Mouse (Mus musculus) liver, embryonic 16.5 days (tissue): Measurements from ENCODE around the gene Tmem125. TPM values are rescaled to one million over a fixed set of nuclear protein-coding genes. Genes with fewer than 3 reads are reported as not detected.

ENCODE experiments used
- ATAC-seq: fragments of 200-750 bp; cut with Nextera tagmentation; 2 replicates; pipeline ENCODE4 v1.8.0; 2017; ENCODE audit warnings: low read depth, mild to moderate bottlenecking, moderate number of reproducible peaks, moderate library complexity
- H3K27ac ChIP-seq: fragments of 300-500 bp; sonication (generic); 2 replicates; pipeline ENCODE4 v1.5.1; 2014; ENCODE audit warnings: mild to moderate bottlenecking, low read length
- H3K27me3 ChIP-seq: fragments of 300-500 bp; sonication (generic); 2 replicates; pipeline ENCODE4 v1.6.1; 2014; ENCODE audit warnings: low read depth, low read length, mixed read lengths; ENCODE audit not compliant: control insufficient read depth, insufficient read depth
- H3K36me3 ChIP-seq: fragments of 300-500 bp; sonication (generic); 2 replicates; pipeline ENCODE4 v1.6.1; 2014; ENCODE audit warnings: mild to moderate bottlenecking; ENCODE audit not compliant: control insufficient read depth, insufficient read depth
- H3K4me1 ChIP-seq: fragments of 300-500 bp; sonication (generic); 2 replicates; pipeline ENCODE4 v1.6.1; 2014; ENCODE audit warnings: low read depth, low read length, mixed read lengths; ENCODE audit not compliant: control insufficient read depth
- H3K4me2 ChIP-seq: fragments of 300-500 bp; sonication (generic); 2 replicates; pipeline ENCODE4 v1.6.1; 2014; ENCODE audit warnings: low read depth, low read length, mixed read lengths
- H3K4me3 ChIP-seq: fragments of 300-500 bp; sonication (generic); 2 replicates; pipeline ENCODE4 v1.5.1; 2014; ENCODE audit warnings: low read depth, mild to moderate bottlenecking, low read length
- H3K9ac ChIP-seq: fragments of 300-500 bp; sonication (generic); 2 replicates; pipeline ENCODE4 v1.6.1; 2014; ENCODE audit warnings: low read depth, low read length
- H3K9me3 ChIP-seq: fragments of 300-500 bp; sonication (generic); replicated peaks from 2 replicates; pipeline ENCODE4 v1.6.1; 2016; ENCODE audit warnings: low read length; ENCODE audit not compliant: control insufficient read depth
- whole genome bisulfite sequencing: fragments of 180-500 bp; shearing (Covaris S2); extraction: QIAGEN DNeasy Blood & Tissue Kit; methylation state at CpG from one replicate; pipeline ENCODE4 v1.1.7; 2014; ENCODE audit not compliant: insufficient replicate concordance; 5-methylcytosine and 5-hydroxymethylcytosine counted together
- polyA plus RNA-seq: library from polyadenylated mRNA; unstranded; fragments of >200 nt; fragmentation: Nextera tagmentation; extraction: Ambion mirVana; gene quantifications from 2 replicates; pipeline ENCODE4 v1.2.1, GENCODE M21; 2015

The Tmem125 gene
- polyA plus RNA-seq, result 2.7 and 3.2 TPM in 2 replicates

GRCm38 (mm10) chr4:118543592-118544260 is at the start of gene Tmem125:
Gene Tmem125, minus strand, starts transcription at chr4:118544044.
- peak within 1 kb of the TSS; percentile 53 for H3K4me2 ChIP-seq
- 7% methylated on average over 24 of the region's 24 CpGs for WGBS

DNA sequence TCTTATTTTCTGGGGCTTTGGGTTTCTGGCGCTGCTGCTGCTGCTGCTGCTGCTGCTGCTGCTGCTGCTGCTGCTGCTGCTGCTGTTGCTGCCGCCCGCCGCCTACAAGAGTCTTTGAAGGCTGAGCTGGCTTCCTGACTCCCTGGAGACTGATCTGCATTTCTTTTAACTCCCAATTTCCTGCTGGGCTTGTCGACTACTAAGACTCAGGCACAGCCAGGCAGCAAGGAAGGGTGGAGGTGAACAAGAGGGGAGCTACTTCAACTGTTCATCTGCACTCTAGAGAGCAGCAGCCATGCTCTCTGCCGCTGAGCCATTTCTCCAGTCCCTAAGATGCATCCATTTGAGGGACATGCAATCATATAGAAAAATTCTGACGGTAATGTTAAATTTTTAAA is 45.9 kb upstream of the Tmem125 start:
- WGBS, result 28% methylated on average over 7 of the region's 7 CpGs

More at GRCm38 (mm10) chr4:118543592-118544260, at the start of gene Tmem125:
- peak within 1 kb of the TSS; percentile 50 for H3K4me3 ChIP-seq
- H3K4me1 ChIP-seq, result no peaks in the 10 kb centered on the region
- H3K9ac ChIP-seq, result peak within 1 kb of the TSS; percentile 28
- H3K27me3 ChIP-seq, result no peaks in the 10 kb centered on the region
- ATAC-seq, result peak; percentile 79
- H3K27ac ChIP-seq, result peak within 1 kb of the TSS; percentile 79
- no peaks in the 10 kb centered on the region for H3K36me3 ChIP-seq
- no peaks in the 10 kb centered on the region for H3K9me3 ChIP-seq

GRCm38 (mm10) chr4:118589053-118589732 is 45.3 kb upstream of the Tmem125 start:
- Histone ChIP-seq H3K4me1 (no peaks in the 10 kb centered on the region), H3K9ac (no peak overlapping the region), H3K27me3 (no peaks in the 10 kb centered on the region; the same call in 1 of the 2 replicates), H3K9me3 (no peaks in the 10 kb centered on the region), H3K4me2 (no peak overlapping the region), H3K36me3 (no peaks in the 10 kb centered on the region), H3K4me3 (no peak overlapping the region), H3K27ac (no peak overlapping the region)
- no peak for ATAC-seq
- WGBS, result 63% methylated on average over 12 of the region's 12 CpGs

More for the DNA sequence above, 45.9 kb upstream of the Tmem125 start:
- no peak overlapping the region for H3K9ac ChIP-seq
- no peak for ATAC-seq
- H3K36me3 ChIP-seq, result no peaks in the 10 kb centered on the region
- H3K27me3 ChIP-seq, result no peaks in the 10 kb centered on the region; the same call in 1 of the 2 replicates
- no peaks in the 10 kb centered on the region for H3K9me3 ChIP-seq
- no peak overlapping the region for H3K27ac ChIP-seq
- H3K4me1 ChIP-seq, result no peaks in the 10 kb centered on the region
- H3K4me2 ChIP-seq, result no peak overlapping the region
- H3K4me3 ChIP-seq, result no peak overlapping the region

GRCm38 (mm10) chr4:118582629-118583028 is 38.8 kb upstream of the Tmem125 start:
- H3K4me3 ChIP-seq, result no peak overlapping the region

DNA sequence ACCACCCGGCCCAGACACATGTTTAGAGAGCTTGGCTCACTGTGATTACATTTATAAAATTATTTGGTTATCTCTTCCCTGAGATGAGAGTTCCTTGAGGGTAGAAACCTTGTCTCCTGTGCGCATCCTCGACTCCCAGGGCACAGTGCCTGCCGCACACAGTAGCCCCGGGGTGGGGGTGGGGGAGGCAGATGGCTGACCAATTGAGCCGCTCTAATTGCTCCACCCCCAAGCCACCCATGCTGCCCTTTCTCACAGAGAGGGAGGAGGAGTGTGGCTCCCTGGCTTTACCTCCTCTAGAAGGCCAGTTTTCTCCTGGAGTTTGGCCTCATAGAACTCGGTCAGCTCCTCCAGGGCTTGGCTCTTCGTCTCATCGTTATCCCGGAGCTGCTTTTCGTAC is 37.7 kb upstream of the Tmem125 start:
- Histone ChIP-seq H3K4me2 (no peak overlapping the region), H3K36me3 (no peaks in the 10 kb centered on the region), H3K4me1 (no peaks in the 10 kb centered on the region), H3K9me3 (no peaks in the 10 kb centered on the region), H3K27ac (no peak overlapping the region), H3K27me3 (no peaks in the 10 kb centered on the region; the same call in 1 of the 2 replicates), H3K9ac (no peak overlapping the region), H3K4me3 (no peak overlapping the region)
- 57% methylated on average over 11 of the region's 11 CpGs for WGBS
- no peak for ATAC-seq

More at GRCm38 (mm10) chr4:118582629-118583028, 38.8 kb upstream of the Tmem125 start:
- Histone ChIP-seq H3K9ac (no peak overlapping the region), H3K27ac (no peak overlapping the region), H3K4me1 (no peaks in the 10 kb centered on the region), H3K9me3 (no peaks in the 10 kb centered on the region), H3K27me3 (no peaks in the 10 kb centered on the region), H3K4me2 (no peak overlapping the region), H3K36me3 (no peaks in the 10 kb centered on the region)
- 74% methylated on average over 8 of the region's 8 CpGs for WGBS
- ATAC-seq, result no peak

DNA sequence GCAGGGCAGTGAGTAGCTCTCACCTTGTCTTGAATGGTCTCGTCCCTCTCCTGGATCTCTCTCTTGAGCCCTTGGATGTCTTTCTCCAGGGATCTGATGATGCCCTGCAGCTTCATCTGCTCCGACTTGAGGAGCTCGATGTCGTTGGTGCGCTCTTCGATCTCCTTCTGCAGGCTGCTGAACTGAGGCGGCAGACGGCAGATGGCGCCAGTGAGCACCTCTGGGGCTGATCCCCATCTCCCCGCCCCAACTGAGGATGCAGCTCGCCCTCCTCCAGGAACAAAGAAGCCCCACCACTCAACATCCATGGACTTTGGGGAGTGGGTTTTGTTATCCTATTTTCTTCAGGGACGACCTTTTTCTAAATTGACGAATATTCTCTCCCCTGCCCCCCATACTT is 35.5 kb upstream of the Tmem125 start:
- Histone ChIP-seq H3K9me3 (no peaks in the 10 kb centered on the region), H3K36me3 (no peaks in the 10 kb centered on the region), H3K4me1 (no peaks in the 10 kb centered on the region), H3K27me3 (no peaks in the 10 kb centered on the region; the same call in 1 of the 2 replicates), H3K4me3 (no peak overlapping the region), H3K4me2 (no peak overlapping the region), H3K9ac (no peak overlapping the region), H3K27ac (no peak overlapping the region)
- no peak for ATAC-seq
- 47% methylated on average over 13 of the region's 13 CpGs for WGBS

DNA sequence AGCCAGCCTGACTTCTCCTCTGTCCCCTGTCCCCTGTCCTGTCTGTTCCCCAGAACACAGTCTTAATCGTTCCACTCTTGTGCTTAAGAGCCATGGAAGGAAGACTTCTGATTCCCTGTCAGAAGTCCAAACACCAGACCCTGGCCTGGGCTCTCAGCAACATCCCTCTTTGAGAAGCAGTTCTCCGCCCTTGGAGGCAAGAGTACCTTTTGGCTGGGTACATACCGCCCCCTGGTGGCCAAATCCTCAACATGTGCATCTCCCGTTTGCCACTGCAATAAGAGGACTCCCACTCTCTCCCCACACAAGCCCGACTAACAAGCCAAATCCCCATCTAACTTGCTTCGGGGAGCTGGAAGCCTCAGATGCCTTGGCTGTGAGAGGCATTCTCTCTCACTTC is 32.3 kb upstream of the Tmem125 start:
- no peak overlapping the region for H3K9ac ChIP-seq
- H3K27ac ChIP-seq, result no peak overlapping the region
- 8% methylated on average over 6 of the region's 6 CpGs for WGBS
- no peak overlapping the region for H3K4me3 ChIP-seq
- H3K4me2 ChIP-seq, result no peak overlapping the region
- no peak for ATAC-seq
- H3K36me3 ChIP-seq, result no peaks in the 10 kb centered on the region
- H3K27me3 ChIP-seq, result peaks cover 3% of the 10 kb centered on the region; the same call in 1 of the 2 replicates
- no peaks in the 10 kb centered on the region for H3K4me1 ChIP-seq
- no peaks in the 10 kb centered on the region for H3K9me3 ChIP-seq

- 60% methylated on average over 15 of the region's 15 CpGs for WGBS
- ATAC-seq, result no peak
- H3K4me1 ChIP-seq, result no peaks in the 10 kb centered on the region
- no peak overlapping the region for H3K9ac ChIP-seq
- no peaks in the 10 kb centered on the region for H3K36me3 ChIP-seq
- no peaks in the 10 kb centered on the region; the same call in 1 of the 2 replicates for H3K9me3 ChIP-seq
- H3K4me2 ChIP-seq, result no peak overlapping the region
- no peak overlapping the region for H3K27ac ChIP-seq
- H3K4me3 ChIP-seq, result no peak overlapping the region
- peaks cover 3% of the 10 kb centered on the region; the same call in 1 of the 2 replicates for H3K27me3 ChIP-seq
Measured at GRCm38 (mm10) chr4:118571441-118571840, 27.6 kb upstream of the Tmem125 start.

GRCm38 (mm10) chr4:118569320-118569719 is 25.5 kb upstream of the Tmem125 start:
- ATAC-seq, result peak; percentile 46
- WGBS, result 64% methylated on average over 23 of the region's 23 CpGs
- peak overlapping the region; percentile 25; the same call in 1 of the 2 replicates for H3K9ac ChIP-seq
- 0 out of 2 replicates have a peak overlapping the region, but pooled peaks have one; percentile 5 for H3K4me2 ChIP-seq
- peaks cover 3% of the 10 kb centered on the region; the same call in 1 of the 2 replicates for H3K27me3 ChIP-seq
- H3K27ac ChIP-seq, result peak overlapping the region; percentile 56; the same call in 1 of the 2 replicates
- no peaks in the 10 kb centered on the region for H3K4me1 ChIP-seq
- no peaks in the 10 kb centered on the region; the same call in 1 of the 2 replicates for H3K9me3 ChIP-seq
- H3K36me3 ChIP-seq, result no peaks in the 10 kb centered on the region
- H3K4me3 ChIP-seq, result peak overlapping the region; percentile 32
